Mouse (Mus musculus): ENCODE measurements around the gene Olfr194. TPM values are rescaled to one million over a fixed set of nuclear protein-coding genes. Genes with fewer than 3 reads are reported as not detected.
"Not testable (repeated sequence)": the region's sequence is repeated elsewhere in the genome, so short reads cannot be mapped to it uniquely, and the experiment has no call there.

Gene Olfr194
- polyA plus RNA-seq (2014; fragmentation: Nextera tagmentation; extraction: Ambion mirVana) = not detected in 2 replicates

GRCm38 (mm10) chr16:59120969-59121368 is at the start of gene Olfr194:
Gene Olfr194 (minus strand): TSS chr16:59121069.
- no peak within 1 kb of the TSS for H3K4me2 ChIP-seq (replicated peaks; ENCODE audit: low read depth, low read length)
- no peaks in the 10 kb centered on the region for H3K4me1 ChIP-seq (ENCODE audit: control insufficient read depth, insufficient read depth, low read length)
- no peaks in the 10 kb centered on the region for H3K9me3 ChIP-seq (ENCODE audit: control insufficient read depth, low read length)
- no peaks in the 10 kb centered on the region for H3K36me3 ChIP-seq (ENCODE audit: control insufficient read depth, insufficient read depth, low read length)
- H3K9ac ChIP-seq (ENCODE audit: low read depth, low read length) = no peak within 1 kb of the TSS
- no peak within 1 kb of the TSS for H3K4me3 ChIP-seq (ENCODE audit: low read length)
- H3K27me3 ChIP-seq (ENCODE audit: control insufficient read depth, insufficient read depth, low read length) = no peaks in the 10 kb centered on the region
- no peak for ATAC-seq (ENCODE audit: low FRiP score, low TSS enrichment)
- H3K27ac ChIP-seq (ENCODE audit: low read depth, low read length) = no peak within 1 kb of the TSS

GRCm38 (mm10) chr16:59170354-59170753 is 49.5 kb upstream of the Olfr194 start, which contains the start of gene Olfr196:
Gene Olfr196 (minus strand): TSS chr16:59170454.
- H3K27me3 ChIP-seq (ENCODE audit: control insufficient read depth, insufficient read depth, low read length) = no peaks in the 10 kb centered on the region
- no peak within 1 kb of the TSS for H3K9ac ChIP-seq (ENCODE audit: low read depth, low read length)
- H3K4me1 ChIP-seq (ENCODE audit: control insufficient read depth, insufficient read depth, low read length) = no peaks in the 10 kb centered on the region
- no peak for ATAC-seq (ENCODE audit: low FRiP score, low TSS enrichment)
- no peaks in the 10 kb centered on the region for H3K9me3 ChIP-seq (ENCODE audit: control insufficient read depth, low read length)
- 83% methylated on average over 3 of the region's 3 CpGs for WGBS
- H3K27ac ChIP-seq (ENCODE audit: low read depth, low read length) = no peak within 1 kb of the TSS
- H3K4me2 ChIP-seq (replicated peaks; ENCODE audit: low read depth, low read length) = no peak within 1 kb of the TSS
- no peak within 1 kb of the TSS for H3K4me3 ChIP-seq (ENCODE audit: low read length)
- no peaks in the 10 kb centered on the region for H3K36me3 ChIP-seq (ENCODE audit: control insufficient read depth, insufficient read depth, low read length)

- ATAC-seq (ENCODE audit: low FRiP score, low TSS enrichment) = no peak
- H3K9me3 ChIP-seq (ENCODE audit: control insufficient read depth, low read length) = no peaks in the 10 kb centered on the region
- 89% methylated on average over 2 of the region's 2 CpGs for WGBS
These were observed 31.1 kb upstream of the Olfr194 start for GRCm38 (mm10) chr16:59151996-59152395.

GRCm38 (mm10) chr16:59146746-59147145 is 25.9 kb upstream of the Olfr194 start, which contains the start of gene Olfr195:
Gene Olfr195 (plus strand): TSS chr16:59147046.
- H3K4me1 ChIP-seq (ENCODE audit: control insufficient read depth, insufficient read depth, low read length) = no peaks in the 10 kb centered on the region
- ATAC-seq (ENCODE audit: low FRiP score, low TSS enrichment) = no peak
- no peaks in the 10 kb centered on the region for H3K27me3 ChIP-seq (ENCODE audit: control insufficient read depth, insufficient read depth, low read length)
- H3K36me3 ChIP-seq (ENCODE audit: control insufficient read depth, insufficient read depth, low read length) = no peaks in the 10 kb centered on the region
- no peaks in the 10 kb centered on the region for H3K9me3 ChIP-seq (ENCODE audit: control insufficient read depth, low read length)
- H3K4me3 ChIP-seq (ENCODE audit: low read length) = no peak within 1 kb of the TSS
- H3K9ac ChIP-seq (ENCODE audit: low read depth, low read length) = no peak within 1 kb of the TSS
- no peak within 1 kb of the TSS for H3K27ac ChIP-seq (ENCODE audit: low read depth, low read length)
- H3K4me2 ChIP-seq (replicated peaks; ENCODE audit: low read depth, low read length) = no peak within 1 kb of the TSS
- WGBS = 89% methylated on average over 1 of the region's 1 CpGs

More at GRCm38 (mm10) chr16:59151996-59152395, 31.1 kb upstream of the Olfr194 start:
- H3K4me3 ChIP-seq (ENCODE audit: low read length) = no peak overlapping the region
- H3K9ac ChIP-seq (ENCODE audit: low read depth, low read length) = no peak overlapping the region
- H3K36me3 ChIP-seq (ENCODE audit: control insufficient read depth, insufficient read depth, low read length) = no peaks in the 10 kb centered on the region
- H3K4me1 ChIP-seq (ENCODE audit: control insufficient read depth, insufficient read depth, low read length) = no peaks in the 10 kb centered on the region
- H3K27me3 ChIP-seq (ENCODE audit: control insufficient read depth, insufficient read depth, low read length) = no peaks in the 10 kb centered on the region
- no peak overlapping the region for H3K27ac ChIP-seq (ENCODE audit: low read depth, low read length)
- no peak overlapping the region for H3K4me2 ChIP-seq (replicated peaks; ENCODE audit: low read depth, low read length)

- H3K4me1 ChIP-seq (ENCODE audit: control insufficient read depth, insufficient read depth, low read length) = no peaks in the 10 kb centered on the region
- H3K36me3 ChIP-seq (ENCODE audit: control insufficient read depth, insufficient read depth, low read length) = no peaks in the 10 kb centered on the region
- H3K9ac ChIP-seq (ENCODE audit: low read depth, low read length) = no peak overlapping the region
- no peaks in the 10 kb centered on the region for H3K27me3 ChIP-seq (ENCODE audit: control insufficient read depth, insufficient read depth, low read length)
- no peak for ATAC-seq (ENCODE audit: low FRiP score, low TSS enrichment)
- H3K9me3 ChIP-seq (ENCODE audit: control insufficient read depth, low read length) = no peaks in the 10 kb centered on the region
- no peak overlapping the region for H3K4me2 ChIP-seq (replicated peaks; ENCODE audit: low read depth, low read length)
- no peak overlapping the region for H3K4me3 ChIP-seq (ENCODE audit: low read length)
- no peak overlapping the region for H3K27ac ChIP-seq (ENCODE audit: low read depth, low read length)
These were observed 20.2 kb upstream of the Olfr194 start for GRCm38 (mm10) chr16:59141105-59141504.

GRCm38 (mm10) chr16:59130740-59131139 is 9.9 kb upstream of the Olfr194 start:
- Histone ChIP-seq H3K4me2 (replicated peaks; ENCODE audit: low read depth, low read length) (no peak overlapping the region), H3K27me3 (ENCODE audit: control insufficient read depth, insufficient read depth, low read length) (no peaks in the 10 kb centered on the region), H3K9ac (ENCODE audit: low read depth, low read length) (no peak overlapping the region), H3K4me1 (ENCODE audit: control insufficient read depth, insufficient read depth, low read length) (no peaks in the 10 kb centered on the region), H3K9me3 (ENCODE audit: control insufficient read depth, low read length) (no peaks in the 10 kb centered on the region), H3K36me3 (ENCODE audit: control insufficient read depth, insufficient read depth, low read length) (no peaks in the 10 kb centered on the region), H3K4me3 (ENCODE audit: low read length) (no peak overlapping the region), H3K27ac (ENCODE audit: low read depth, low read length) (no peak overlapping the region)
- no peak for ATAC-seq (ENCODE audit: low FRiP score, low TSS enrichment)
- 86% methylated on average over 1 of the region's 1 CpGs for WGBS

GRCm38 (mm10) chr16:59111781-59112180 is 9.1 kb downstream of the Olfr194 start, which contains the start of gene Olfr193:
Gene Olfr193 (minus strand): TSS chr16:59111881.
- no peak within 1 kb of the TSS for H3K4me3 ChIP-seq (ENCODE audit: low read length)
- no peaks in the 10 kb centered on the region for H3K4me1 ChIP-seq (ENCODE audit: control insufficient read depth, insufficient read depth, low read length)
- no peaks in the 10 kb centered on the region for H3K36me3 ChIP-seq (ENCODE audit: control insufficient read depth, insufficient read depth, low read length)
- no peak for ATAC-seq (ENCODE audit: low FRiP score, low TSS enrichment)
- H3K9me3 ChIP-seq (ENCODE audit: control insufficient read depth, low read length) = no peaks in the 10 kb centered on the region
- WGBS = 96% methylated on average over 1 of the region's 1 CpGs
- no peaks in the 10 kb centered on the region for H3K27me3 ChIP-seq (ENCODE audit: control insufficient read depth, insufficient read depth, low read length)
- H3K4me2 ChIP-seq (replicated peaks; ENCODE audit: low read depth, low read length) = no peak within 1 kb of the TSS
- no peak within 1 kb of the TSS for H3K9ac ChIP-seq (ENCODE audit: low read depth, low read length)
- no peak within 1 kb of the TSS for H3K27ac ChIP-seq (ENCODE audit: low read depth, low read length)

- not testable (repeated sequence) for H3K4me1 ChIP-seq (ENCODE audit: control insufficient read depth, insufficient read depth, low read length); H3K4me3 ChIP-seq (ENCODE audit: low read length); H3K36me3 ChIP-seq (ENCODE audit: control insufficient read depth, insufficient read depth, low read length); H3K27ac ChIP-seq (ENCODE audit: low read depth, low read length); H3K9ac ChIP-seq (ENCODE audit: low read depth, low read length); H3K4me2 ChIP-seq (replicated peaks; ENCODE audit: low read depth, low read length); H3K27me3 ChIP-seq (ENCODE audit: control insufficient read depth, insufficient read depth, low read length); H3K9me3 ChIP-seq (ENCODE audit: control insufficient read depth, low read length); ATAC-seq (ENCODE audit: low FRiP score, low TSS enrichment)
- 59% methylated on average over 5 of the region's 5 CpGs for WGBS
These were observed 12.3 kb downstream of the Olfr194 start for GRCm38 (mm10) chr16:59108522-59108921.

- Histone ChIP-seq H3K4me1 (ENCODE audit: control insufficient read depth, insufficient read depth, low read length) (no peaks in the 10 kb centered on the region), H3K9ac (ENCODE audit: low read depth, low read length) (no peak overlapping the region), H3K9me3 (ENCODE audit: control insufficient read depth, low read length) (no peaks in the 10 kb centered on the region), H3K27ac (ENCODE audit: low read depth, low read length) (no peak overlapping the region), H3K4me3 (ENCODE audit: low read length) (no peak overlapping the region), H3K36me3 (ENCODE audit: control insufficient read depth, insufficient read depth, low read length) (no peaks in the 10 kb centered on the region), H3K27me3 (ENCODE audit: control insufficient read depth, insufficient read depth, low read length) (no peaks in the 10 kb centered on the region), H3K4me2 (replicated peaks; ENCODE audit: low read depth, low read length) (no peak overlapping the region)
- WGBS = 71% methylated on average over 2 of the region's 2 CpGs
- ATAC-seq (ENCODE audit: low FRiP score, low TSS enrichment) = no peak
These were observed 15.6 kb downstream of the Olfr194 start for GRCm38 (mm10) chr16:59105312-59105711.

Data from kidney, embryonic 14.5 days (tissue).